Mouse (Mus musculus) right cerebral cortex, postnatal 14 days (tissue): ENCODE data around the gene Syndig1.

Experiments
- DNase-seq: peaks from one replicate; pipeline ENCODE4 v3.0.0; 2022

Gene Syndig1

GRCm38 (mm10) chr2:149987610-149988009 lies 158.6 kb downstream of the Syndig1 start:
- DNase-seq: no peak

- no peak for DNase-seq
Measured at GRCm38 (mm10) chr2:149991506-149991905, 162.5 kb downstream of the Syndig1 start.

- no peak for DNase-seq
Measured at GRCm38 (mm10) chr2:149992921-149993320, 163.9 kb downstream of the Syndig1 start.

GRCm38 (mm10) chr2:149996382-149996964 lies 167.5 kb downstream of the Syndig1 start:
- no peak for DNase-seq

GRCm38 (mm10) chr2:149997657-149998056 lies 168.6 kb downstream of the Syndig1 start:
- no peak for DNase-seq

- no peak for DNase-seq
Measured at GRCm38 (mm10) chr2:149998373-149999108, 169.5 kb downstream of the Syndig1 start.

GRCm38 (mm10) chr2:150000564-150000963 lies 171.6 kb downstream of the Syndig1 start:
- no peak for DNase-seq

- no peak for DNase-seq
Measured at GRCm38 (mm10) chr2:150003499-150003898, 174.5 kb downstream of the Syndig1 start.

GRCm38 (mm10) chr2:150012787-150013346 lies 183.9 kb downstream of the Syndig1 start:
- no peak for DNase-seq

- no peak for DNase-seq
Measured at GRCm38 (mm10) chr2:150013785-150014184, 184.8 kb downstream of the Syndig1 start.

GRCm38 (mm10) chr2:150016303-150016702 lies 187.3 kb downstream of the Syndig1 start:
- no peak for DNase-seq

GRCm38 (mm10) chr2:150020706-150021105 lies 191.7 kb downstream of the Syndig1 start:
- no peak for DNase-seq

GRCm38 (mm10) chr2:150023873-150024339 lies 194.9 kb downstream of the Syndig1 start:
- DNase-seq: no peak

- DNase-seq: no peak
Measured at GRCm38 (mm10) chr2:150043531-150043930, 214.5 kb downstream of the Syndig1 start.
